Mouse (Mus musculus) thymus, adult 2 months (tissue): Measurements from ENCODE around the gene Tnn.

Experiments used
- CTCF ChIP-seq: fragments of 200-500 bp; IDR thresholded peaks from 2 replicates; pipeline ENCODE4 v1.5.1; 2012; ENCODE audit warnings: mild to moderate bottlenecking, control low read depth, low read length, moderate library complexity, borderline replicate concordance; ENCODE audit not compliant: control insufficient read depth, poor library complexity, insufficient read depth; ENCODE audit errors: extremely low read depth
- POLR2A ChIP-seq: fragments of 200-500 bp; IDR thresholded peaks from 2 replicates; pipeline ENCODE4 v1.6.1; 2012; ENCODE audit warnings: mild to moderate bottlenecking, low read length, control low read depth, moderate library complexity; ENCODE audit not compliant: control insufficient read depth, poor library complexity, insufficient read depth; ENCODE audit errors: extremely low read depth

- TF ChIP-seq CTCF = no peak
- TF ChIP-seq POLR2A = no peak
Measured at GRCm38 (mm10) chr1:160086651-160087050, 66.7 kb downstream of the Tnn start.
